In genomic region chr13:25083144-25083572, GRCm38 (mm10) we compare ENCODE assay signal across 8 mouse cellular contexts. TPM values are rescaled to one million over a fixed set of nuclear protein-coding genes. Genes with fewer than 3 reads are reported as not detected.
DNase-seq lines count a peak whose midpoint lies in the region; ATAC-seq and TF ChIP-seq lines count a peak whose summit lies in the region.

No protein-coding gene starts in this region.

- no peaks in the 10 kb centered on the region for H3K36me3 ChIP-seq in forebrain, embryonic 14.5 days (ENCODE audit: control insufficient read depth, insufficient read depth, low read length)
- H3K36me3 ChIP-seq in forebrain, postnatal 0 days (ENCODE audit: insufficient read depth): no peaks in the 10 kb centered on the region
- H3K36me3 ChIP-seq in heart, embryonic 15.5 days: no peaks in the 10 kb centered on the region

- ATAC-seq in forebrain, embryonic 14.5 days: no peak
- ATAC-seq in forebrain, postnatal 0 days: no peak
- no peak for ATAC-seq in heart, embryonic 15.5 days (replicated peaks; ENCODE audit: insufficient number of reproducible peaks, insufficient read depth, low FRiP score, low read depth)
- no peak for ATAC-seq in activated CD4-positive, CD25-positive, alpha-beta regulatory T cell, adult 4 months

- H3K9me3 ChIP-seq in forebrain, embryonic 14.5 days (replicated peaks; ENCODE audit: control insufficient read depth, low read length): no peaks in the 10 kb centered on the region
- no peaks in the 10 kb centered on the region for H3K9me3 ChIP-seq in forebrain, postnatal 0 days (ENCODE audit: low read length)
- no peaks in the 10 kb centered on the region for H3K9me3 ChIP-seq in heart, embryonic 15.5 days (replicated peaks)

- 16% methylated on average over 15 of the region's 15 CpGs for WGBS in forebrain, embryonic 14.5 days
- 21% methylated on average over 15 of the region's 15 CpGs for WGBS in forebrain, postnatal 0 days
- WGBS in heart, embryonic 15.5 days: 8% methylated on average over 15 of the region's 15 CpGs

- no peaks in the 10 kb centered on the region for H3K4me1 ChIP-seq in forebrain, embryonic 14.5 days (ENCODE audit: control insufficient read depth, insufficient read depth, low read length)
- no peaks in the 10 kb centered on the region for H3K4me1 ChIP-seq in forebrain, postnatal 0 days (ENCODE audit: insufficient read depth)
- H3K4me1 ChIP-seq in heart, embryonic 15.5 days (replicated peaks): peaks cover 9% of the 10 kb centered on the region

- H3K4me2 ChIP-seq in forebrain, embryonic 14.5 days (ENCODE audit: low read length): no peak overlapping the region
- no peak overlapping the region for H3K4me2 ChIP-seq in forebrain, postnatal 0 days (ENCODE audit: low read depth)
- H3K4me2 ChIP-seq in heart, embryonic 15.5 days: peak overlapping the region; percentile 49

- H3K4me3 ChIP-seq in forebrain, embryonic 14.5 days (ENCODE audit: low read depth, low read length): no peak overlapping the region
- no peak overlapping the region for H3K4me3 ChIP-seq in forebrain, postnatal 0 days (ENCODE audit: low read depth, low read length)
- H3K4me3 ChIP-seq in heart, embryonic 15.5 days: 0 out of 2 replicates have a peak overlapping the region, but pooled peaks have one; percentile 2

- no peaks in the 10 kb centered on the region for H3K27me3 ChIP-seq in forebrain, embryonic 14.5 days (replicated peaks; ENCODE audit: control insufficient read depth, insufficient read depth, low read length)
- no peaks in the 10 kb centered on the region for H3K27me3 ChIP-seq in forebrain, postnatal 0 days (ENCODE audit: insufficient read depth, low read length)
- H3K27me3 ChIP-seq in heart, embryonic 15.5 days: no peaks in the 10 kb centered on the region

- DNase-seq in forebrain, embryonic 14.5 days (ENCODE audit: low spot score): peak; percentile 30
- DNase-seq in forebrain, postnatal 0 days: no peak
- DNase-seq in Muller cell, postnatal 12 days (ENCODE audit: inconsistent ontology term): peak; percentile 93
- peak; percentile 13 for DNase-seq in liver
- DNase-seq in layer of hippocampus, postnatal 25 days (ENCODE audit: extremely low spot score in 1 of 2, low spot score in 1 of 2): no peak
- DNase-seq in right cerebral cortex, postnatal 14 days: no peak

- TF ChIP-seq CTCF in forebrain, postnatal 0 days (IDR thresholded peaks at IDR 0.05; ENCODE audit: low read depth): no peak

- H3K9ac ChIP-seq in forebrain, embryonic 14.5 days (ENCODE audit: low read length): no peak overlapping the region
- no peak overlapping the region for H3K9ac ChIP-seq in forebrain, postnatal 0 days
- no peak overlapping the region for H3K9ac ChIP-seq in heart, embryonic 15.5 days

- H3K27ac ChIP-seq in forebrain, embryonic 14.5 days (ENCODE audit: low read depth, low read length): no peak overlapping the region
- H3K27ac ChIP-seq in forebrain, postnatal 0 days (ENCODE audit: low read depth, low read length): no peak overlapping the region
- no peak overlapping the region for H3K27ac ChIP-seq in heart, embryonic 15.5 days

RNA-seq across cellular contexts. Expression of gene Dcdc2a, which starts 27.4 kb away (rescaled TPM):
- 1.4 and 2.3 TPM in 2 replicates for polyA plus RNA-seq in forebrain, embryonic 14.5 days (2014; fragmentation: Nextera tagmentation; extraction: Ambion mirVana)
- 2.2 and 3.2 TPM in 2 replicates for total RNA-seq in forebrain, postnatal 0 days (2014; rRNA removed)
- polyA plus RNA-seq in forebrain, postnatal 0 days (2015; fragmentation: Nextera tagmentation; extraction: Ambion mirVana): 3.7 and 4.8 TPM in 2 replicates
- 0.56 and 0.66 TPM in 2 replicates for polyA plus RNA-seq in heart, embryonic 15.5 days (2015; fragmentation: Nextera tagmentation; extraction: Ambion mirVana)
- not detected for polyA plus RNA-seq in activated CD4-positive, CD25-positive, alpha-beta regulatory T cell, adult 4 months (2017; shearing (Covaris generic))
- 10 to 100 TPM in 1 of 2 experiments, 1 to 10 TPM in 1; 9.7 to 12.1 TPM for total RNA-seq in layer of hippocampus, postnatal 25 days (2021)

Comparison
In these comparisons a context has a peak if more than half of its experiments do, and no peak if none do; other contexts are left out.
1. DNase-seq: peak in forebrain, embryonic 14.5 days (single experiment), Muller cell, postnatal 12 days (single experiment) and liver (single experiment); none in forebrain, postnatal 0 days (single experiment), layer of hippocampus, postnatal 25 days (0 of 2) and right cerebral cortex, postnatal 14 days (single experiment).